Mouse (Mus musculus): ENCODE measurements at regions not wholly inside any gene's neighbourhood (a gene's known extent, or its start where the extent isn't known, plus 50 kb on each side); places are given as distances from the start of the nearest gene placed in this dataset.

GRCm38 (mm10) chr16:20798115-20798514 lies 63.8 kb upstream of the Thpo start:
- no peak for DNase-seq

- no peak for DNase-seq
Observed at GRCm38 (mm10) chr16:20794721-20795120, 60.4 kb upstream of the Thpo start.

Data from right cerebral cortex, postnatal 25 days (tissue).